Mouse (Mus musculus): ENCODE results near the gene Cbl. TPM values are rescaled to one million over a fixed set of nuclear protein-coding genes. Genes with fewer than 3 reads are reported as not detected.

The Cbl gene
- polyA plus RNA-seq, 1 experiment from 2014 or later = 12.7 TPM

DNA sequence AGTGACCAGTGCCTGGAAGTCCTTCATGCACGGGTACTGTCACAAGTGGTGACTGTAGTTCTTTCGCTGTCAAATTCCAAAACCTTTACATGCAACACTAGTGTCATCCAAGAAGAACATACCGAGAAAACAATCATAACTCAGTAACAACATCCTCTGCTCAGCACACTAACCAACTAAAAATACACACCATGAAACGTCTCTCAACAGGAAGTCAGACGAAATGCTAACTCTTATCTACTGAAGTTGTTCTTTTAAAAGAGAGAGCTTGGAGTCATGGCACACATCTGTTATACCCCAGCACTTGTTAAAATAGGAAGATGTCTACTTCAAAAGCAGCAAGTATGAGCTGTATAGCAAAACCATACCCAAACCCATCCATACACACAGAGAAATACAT lies 52.3 kb downstream of the Cbl start:
- H3K27me3 ChIP-seq (ENCODE audit: control insufficient read depth, insufficient read depth, low read length) = no peaks in the 10 kb centered on the region
- peak overlapping the region; percentile 39 for H3K4me2 ChIP-seq (ENCODE audit: low read length)
- peak overlapping the region in 1 of 2 experiments; percentile 55; a peak in 3 of 4 replicates for H3K27ac ChIP-seq (replicated peaks in 1 of 2; ENCODE audit: control insufficient read depth in 1 of 2, insufficient read depth in 1 of 2, low read depth in 2 of 2, low read length in 2 of 2)
- 0 out of 2 replicates have a peak overlapping the region, but pooled peaks have one; percentile 19 for H3K9ac ChIP-seq (ENCODE audit: low read length)
- H3K4me1 ChIP-seq (ENCODE audit: control insufficient read depth in 2 of 2, insufficient read depth in 2 of 2, low read length in 2 of 2) = peaks cover 2 to 29% of the 10 kb centered on the region in 2 experiments
- no peaks in the 10 kb centered on the region for H3K36me3 ChIP-seq (ENCODE audit: control insufficient read depth, insufficient read depth, low read length)
- 12% methylated on average over 5 of the region's 5 CpGs for WGBS
- H3K4me3 ChIP-seq (ENCODE audit: control insufficient read depth in 1 of 2, insufficient read depth in 1 of 2, low read depth in 1 of 2, low read length in 2 of 2) = no peak overlapping the region
- no peaks in the 10 kb centered on the region for H3K9me3 ChIP-seq (ENCODE audit: control insufficient read depth, low read length)
- no peak for ATAC-seq (ENCODE audit: insufficient number of reproducible peaks, insufficient read depth, low FRiP score, low read depth)

GRCm38 (mm10) chr9:44178811-44179210 lies 55.0 kb downstream of the Cbl start:
- no peak for ATAC-seq (ENCODE audit: insufficient number of reproducible peaks, insufficient read depth, low FRiP score, low read depth)
- no peaks in the 10 kb centered on the region for H3K9me3 ChIP-seq (ENCODE audit: control insufficient read depth, low read length)
- H3K27ac ChIP-seq (replicated peaks in 1 of 2; ENCODE audit: control insufficient read depth in 1 of 2, insufficient read depth in 1 of 2, low read depth in 2 of 2, low read length in 2 of 2) = no peak overlapping the region
- no peak overlapping the region for H3K4me3 ChIP-seq (ENCODE audit: control insufficient read depth in 1 of 2, insufficient read depth in 1 of 2, low read depth in 1 of 2, low read length in 2 of 2)
- 94% methylated on average over 12 of the region's 12 CpGs for WGBS
- no peak overlapping the region for H3K9ac ChIP-seq (ENCODE audit: low read length)
- H3K27me3 ChIP-seq (ENCODE audit: control insufficient read depth, insufficient read depth, low read length) = no peaks in the 10 kb centered on the region
- H3K36me3 ChIP-seq (ENCODE audit: control insufficient read depth, insufficient read depth, low read length) = no peaks in the 10 kb centered on the region
- peaks cover 6 to 45% of the 10 kb centered on the region in 2 experiments for H3K4me1 ChIP-seq (ENCODE audit: control insufficient read depth in 2 of 2, insufficient read depth in 2 of 2, low read length in 2 of 2)
- no peak overlapping the region for H3K4me2 ChIP-seq (ENCODE audit: low read length)

GRCm38 (mm10) chr9:44178389-44178788 lies 55.5 kb downstream of the Cbl start:
- WGBS = 81% methylated on average over 14 of the region's 14 CpGs
- no peak for ATAC-seq (ENCODE audit: insufficient number of reproducible peaks, insufficient read depth, low FRiP score, low read depth)
- H3K27me3 ChIP-seq (ENCODE audit: control insufficient read depth, insufficient read depth, low read length) = no peaks in the 10 kb centered on the region

GRCm38 (mm10) chr9:44177405-44177804 lies 56.4 kb downstream of the Cbl start:
- peaks cover 9% of the 10 kb centered on the region for H3K36me3 ChIP-seq (ENCODE audit: control insufficient read depth, insufficient read depth, low read length)
- no peak overlapping the region; a peak in 1 of 4 replicates for H3K27ac ChIP-seq (replicated peaks in 1 of 2; ENCODE audit: control insufficient read depth in 1 of 2, insufficient read depth in 1 of 2, low read depth in 2 of 2, low read length in 2 of 2)
- 44% methylated on average over 2 of the region's 2 CpGs for WGBS
- no peak overlapping the region for H3K4me2 ChIP-seq (ENCODE audit: low read length)
- ATAC-seq (ENCODE audit: insufficient number of reproducible peaks, insufficient read depth, low FRiP score, low read depth) = no peak
- H3K9me3 ChIP-seq (ENCODE audit: control insufficient read depth, low read length) = no peaks in the 10 kb centered on the region
- no peaks in the 10 kb centered on the region for H3K27me3 ChIP-seq (ENCODE audit: control insufficient read depth, insufficient read depth, low read length)
- no peak overlapping the region for H3K4me3 ChIP-seq (ENCODE audit: control insufficient read depth in 1 of 2, insufficient read depth in 1 of 2, low read depth in 1 of 2, low read length in 2 of 2)
- peaks cover 6 to 45% of the 10 kb centered on the region in 2 experiments for H3K4me1 ChIP-seq (ENCODE audit: control insufficient read depth in 2 of 2, insufficient read depth in 2 of 2, low read length in 2 of 2)
- no peak overlapping the region for H3K9ac ChIP-seq (ENCODE audit: low read length)

More at GRCm38 (mm10) chr9:44178389-44178788, 55.5 kb downstream of the Cbl start:
- Histone ChIP-seq H3K9me3 (ENCODE audit: control insufficient read depth, low read length) (no peaks in the 10 kb centered on the region), H3K9ac (ENCODE audit: low read length) (no peak overlapping the region), H3K4me3 (ENCODE audit: control insufficient read depth in 1 of 2, insufficient read depth in 1 of 2, low read depth in 1 of 2, low read length in 2 of 2) (no peak overlapping the region), H3K4me2 (ENCODE audit: low read length) (no peak overlapping the region), H3K27ac (replicated peaks in 1 of 2; ENCODE audit: control insufficient read depth in 1 of 2, insufficient read depth in 1 of 2, low read depth in 2 of 2, low read length in 2 of 2) (no peak overlapping the region), H3K4me1 (ENCODE audit: control insufficient read depth in 2 of 2, insufficient read depth in 2 of 2, low read length in 2 of 2) (peaks cover 6 to 45% of the 10 kb centered on the region in 2 experiments), H3K36me3 (ENCODE audit: control insufficient read depth, insufficient read depth, low read length) (no peaks in the 10 kb centered on the region)

DNA sequence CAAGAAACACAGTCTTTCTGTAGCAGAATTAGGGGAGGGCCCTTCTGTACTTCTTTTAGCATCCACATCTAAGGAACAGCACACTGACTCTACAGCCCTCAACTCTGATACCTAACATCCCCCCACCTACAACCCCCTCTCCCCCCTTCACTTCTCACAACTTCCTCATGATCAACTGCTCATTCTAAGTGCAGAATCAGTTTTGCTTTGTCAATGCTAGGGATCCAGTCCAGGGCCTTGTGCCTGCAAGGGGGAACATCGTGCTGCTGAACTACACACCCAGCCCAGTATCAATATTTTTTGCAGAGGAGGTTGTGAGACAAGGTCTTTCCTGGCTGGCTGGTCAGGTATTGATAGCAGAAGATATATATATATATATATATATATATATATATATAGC lies 57.9 kb downstream of the Cbl start:
- peak overlapping the region; percentile 56 for H3K4me2 ChIP-seq (ENCODE audit: low read length)
- ATAC-seq (ENCODE audit: insufficient number of reproducible peaks, insufficient read depth, low FRiP score, low read depth) = no peak

DNA sequence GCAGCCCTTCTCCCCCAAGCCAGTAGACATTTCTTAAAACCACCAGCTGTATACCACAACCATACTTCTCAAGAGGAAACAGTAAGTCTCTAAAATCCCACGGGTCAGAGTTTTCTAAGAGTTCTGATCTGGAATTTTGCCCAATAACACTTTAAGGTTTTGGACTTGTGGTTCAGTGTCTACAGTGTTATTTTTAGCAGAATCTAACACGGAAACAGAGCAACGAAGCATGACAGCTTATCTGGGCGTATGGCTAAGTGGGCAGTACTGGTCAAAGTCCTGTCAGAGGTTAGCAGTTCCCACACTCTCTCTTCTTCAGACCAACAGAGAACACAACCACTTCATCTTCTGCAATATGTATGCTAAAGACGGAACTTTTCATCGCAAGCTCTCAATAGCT lies 58.3 kb downstream of the Cbl start:
- peak overlapping the region; percentile 40; the same call in 1 of the 2 replicates for H3K9ac ChIP-seq (ENCODE audit: low read length)
- peak overlapping the region; percentile 53 to 89 for H3K27ac ChIP-seq (replicated peaks in 1 of 2; ENCODE audit: control insufficient read depth in 1 of 2, insufficient read depth in 1 of 2, low read depth in 2 of 2, low read length in 2 of 2)

More for the DNA sequence above, 57.9 kb downstream of the Cbl start:
- Histone ChIP-seq H3K27ac (replicated peaks in 1 of 2; ENCODE audit: control insufficient read depth in 1 of 2, insufficient read depth in 1 of 2, low read depth in 2 of 2, low read length in 2 of 2) (peak overlapping the region; percentile 53 to 89), H3K27me3 (ENCODE audit: control insufficient read depth, insufficient read depth, low read length) (no peaks in the 10 kb centered on the region), H3K36me3 (ENCODE audit: control insufficient read depth, insufficient read depth, low read length) (peaks cover 24% of the 10 kb centered on the region), H3K9ac (ENCODE audit: low read length) (peak overlapping the region; percentile 40; the same call in 1 of the 2 replicates), H3K9me3 (ENCODE audit: control insufficient read depth, low read length) (no peaks in the 10 kb centered on the region), H3K4me1 (ENCODE audit: control insufficient read depth in 2 of 2, insufficient read depth in 2 of 2, low read length in 2 of 2) (peaks cover 11 to 39% of the 10 kb centered on the region in 2 experiments), H3K4me3 (ENCODE audit: control insufficient read depth in 1 of 2, insufficient read depth in 1 of 2, low read depth in 1 of 2, low read length in 2 of 2) (no peak overlapping the region)
- 44% methylated on average over 1 of the region's 1 CpGs for WGBS

DNA sequence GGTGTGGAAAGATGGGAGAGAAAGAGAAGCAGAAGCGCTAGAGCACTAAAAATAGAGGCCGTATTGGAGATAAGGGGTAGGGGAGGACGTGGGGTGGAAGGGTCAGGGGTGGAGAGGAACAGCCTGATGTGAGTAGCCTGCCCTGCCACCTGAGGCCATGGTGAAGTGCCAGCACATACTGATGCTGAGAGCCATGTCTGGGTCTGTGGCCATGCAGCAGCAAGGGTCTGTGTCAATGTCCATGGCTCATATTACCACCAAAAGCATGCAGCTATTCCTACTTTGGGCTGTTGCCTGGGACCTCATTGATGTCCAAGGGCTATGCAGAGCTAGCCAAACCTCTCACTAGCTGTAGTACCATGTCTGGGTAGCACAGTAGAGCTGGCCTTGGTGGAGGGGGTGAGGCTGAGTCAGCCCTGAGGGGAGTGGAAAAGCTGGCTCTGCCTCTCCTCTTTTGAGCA lies 63.1 kb downstream of the Cbl start:
- H3K27me3 ChIP-seq (ENCODE audit: control insufficient read depth, insufficient read depth, low read length) = no peaks in the 10 kb centered on the region
- H3K4me1 ChIP-seq (ENCODE audit: control insufficient read depth in 2 of 2, insufficient read depth in 2 of 2, low read length in 2 of 2) = peaks cover 13 to 41% of the 10 kb centered on the region in 2 experiments
- peak overlapping the region; percentile 36 for H3K4me2 ChIP-seq (ENCODE audit: low read length)
- no peaks in the 10 kb centered on the region for H3K9me3 ChIP-seq (ENCODE audit: control insufficient read depth, low read length)
- 10% methylated on average over 3 of the region's 3 CpGs for WGBS
- H3K9ac ChIP-seq (ENCODE audit: low read length) = peak overlapping the region; percentile 60; the same call in 1 of the 2 replicates
- H3K27ac ChIP-seq (replicated peaks in 1 of 2; ENCODE audit: control insufficient read depth in 1 of 2, insufficient read depth in 1 of 2, low read depth in 2 of 2, low read length in 2 of 2) = peak overlapping the region; percentile 66 to 83
- ATAC-seq (ENCODE audit: insufficient number of reproducible peaks, insufficient read depth, low FRiP score, low read depth) = peak; percentile 42
- H3K36me3 ChIP-seq (ENCODE audit: control insufficient read depth, insufficient read depth, low read length) = peaks cover 58% of the 10 kb centered on the region
- no peak overlapping the region for H3K4me3 ChIP-seq (ENCODE audit: control insufficient read depth in 1 of 2, insufficient read depth in 1 of 2, low read depth in 1 of 2, low read length in 2 of 2)

More for the DNA sequence above, 58.3 kb downstream of the Cbl start:
- peaks cover 25% of the 10 kb centered on the region for H3K36me3 ChIP-seq (ENCODE audit: control insufficient read depth, insufficient read depth, low read length)
- no peaks in the 10 kb centered on the region for H3K27me3 ChIP-seq (ENCODE audit: control insufficient read depth, insufficient read depth, low read length)
- WGBS = 4% methylated on average over 6 of the region's 6 CpGs
- no peaks in the 10 kb centered on the region for H3K9me3 ChIP-seq (ENCODE audit: control insufficient read depth, low read length)
- H3K4me3 ChIP-seq (ENCODE audit: control insufficient read depth in 1 of 2, insufficient read depth in 1 of 2, low read depth in 1 of 2, low read length in 2 of 2) = no peak overlapping the region
- peaks cover 15 to 43% of the 10 kb centered on the region in 2 experiments for H3K4me1 ChIP-seq (ENCODE audit: control insufficient read depth in 2 of 2, insufficient read depth in 2 of 2, low read length in 2 of 2)
- 0 out of 2 replicates have a peak, but pooled peaks have one; percentile 6 for ATAC-seq (ENCODE audit: insufficient number of reproducible peaks, insufficient read depth, low FRiP score, low read depth)
- H3K4me2 ChIP-seq (ENCODE audit: low read length) = peak overlapping the region; percentile 56

DNA sequence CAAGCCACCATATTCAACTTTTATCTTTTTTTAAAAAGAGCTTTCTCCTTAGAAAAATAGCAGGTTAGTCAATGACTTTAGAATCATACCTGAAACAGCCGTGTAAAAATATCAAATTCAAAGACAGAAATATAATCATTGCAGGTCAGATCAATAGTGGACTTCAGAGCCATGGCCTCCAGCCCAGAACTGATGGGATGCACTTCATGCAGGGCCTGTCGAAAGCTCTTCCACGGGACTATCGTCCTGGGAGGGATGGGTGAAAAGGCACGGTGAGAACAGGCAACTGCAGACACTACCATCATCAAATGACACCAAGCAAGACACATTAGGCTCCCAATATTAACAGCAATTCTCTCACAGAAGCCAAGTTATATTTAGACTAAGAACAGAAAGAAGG lies 64.9 kb downstream of the Cbl start:
- Histone ChIP-seq H3K27me3 (ENCODE audit: control insufficient read depth, insufficient read depth, low read length) (no peaks in the 10 kb centered on the region), H3K4me3 (ENCODE audit: control insufficient read depth in 1 of 2, insufficient read depth in 1 of 2, low read depth in 1 of 2, low read length in 2 of 2) (no peak overlapping the region), H3K9me3 (ENCODE audit: control insufficient read depth, low read length) (no peaks in the 10 kb centered on the region), H3K4me1 (ENCODE audit: control insufficient read depth in 2 of 2, insufficient read depth in 2 of 2, low read length in 2 of 2) (peaks cover 13 to 28% of the 10 kb centered on the region in 2 experiments), H3K36me3 (ENCODE audit: control insufficient read depth, insufficient read depth, low read length) (peaks cover 75% of the 10 kb centered on the region), H3K9ac (ENCODE audit: low read length) (no peak overlapping the region), H3K4me2 (ENCODE audit: low read length) (no peak overlapping the region), H3K27ac (replicated peaks in 1 of 2; ENCODE audit: control insufficient read depth in 1 of 2, insufficient read depth in 1 of 2, low read depth in 2 of 2, low read length in 2 of 2) (peak overlapping the region in 1 of 2 experiments; percentile 83; a peak in 1 of 4 replicates)
- no peak for ATAC-seq (ENCODE audit: insufficient number of reproducible peaks, insufficient read depth, low FRiP score, low read depth)
- 52% methylated on average over 5 of the region's 5 CpGs for WGBS
